Mouse (Mus musculus): ENCODE results near the gene H2-M10.4. TPM values are rescaled to one million over a fixed set of nuclear protein-coding genes. Genes with fewer than 3 reads are reported as not detected.
"Not testable (repeated sequence)": the region's sequence is repeated elsewhere in the genome, so short reads cannot be mapped to it uniquely, and the experiment has no call there.

The H2-M10.4 gene
- total RNA-seq (2022) = not detected

- DNase-seq (ENCODE audit: low spot score in 2 of 2) = no peak
Observed at GRCm38 (mm10) chr17:36462234-36462633, at the start of gene H2-M10.4. Gene H2-M10.4 (minus strand): TSS chr17:36462334.

- no peak for DNase-seq (ENCODE audit: low spot score in 2 of 2)
Observed at GRCm38 (mm10) chr17:36503910-36504309, 41.8 kb upstream of the H2-M10.4 start.

- no peak for DNase-seq (ENCODE audit: low spot score in 2 of 2)
Observed at GRCm38 (mm10) chr17:36500435-36500834, 38.3 kb upstream of the H2-M10.4 start.

- not testable (repeated sequence) for DNase-seq (ENCODE audit: low spot score in 2 of 2)
Observed at GRCm38 (mm10) chr17:36488181-36488580, 26.0 kb upstream of the H2-M10.4 start.

GRCm38 (mm10) chr17:36486687-36487230 is 24.6 kb upstream of the H2-M10.4 start:
- DNase-seq (ENCODE audit: low spot score in 2 of 2) = no peak

GRCm38 (mm10) chr17:36483865-36484264 is 21.7 kb upstream of the H2-M10.4 start:
- DNase-seq (ENCODE audit: low spot score in 2 of 2) = no peak

- no peak for DNase-seq (ENCODE audit: low spot score in 2 of 2)
Observed at GRCm38 (mm10) chr17:36456260-36456659, 5.9 kb downstream of the H2-M10.4 start.

GRCm38 (mm10) chr17:36431411-36431810 is 30.7 kb downstream of the H2-M10.4 start:
- no peak for DNase-seq (ENCODE audit: low spot score in 2 of 2)

- no peak for DNase-seq (ENCODE audit: low spot score in 2 of 2)
Observed at GRCm38 (mm10) chr17:36418091-36418754, 43.9 kb downstream of the H2-M10.4 start.

- no peak for DNase-seq (ENCODE audit: low spot score in 2 of 2)
Observed at GRCm38 (mm10) chr17:36417416-36417815, 44.7 kb downstream of the H2-M10.4 start.

- no peak for DNase-seq (ENCODE audit: low spot score in 2 of 2)
Observed at GRCm38 (mm10) chr17:36415407-36415806, 46.7 kb downstream of the H2-M10.4 start.

- no peak for DNase-seq (ENCODE audit: low spot score in 2 of 2)
Observed at GRCm38 (mm10) chr17:36414361-36414760, 47.8 kb downstream of the H2-M10.4 start.

Other genes starting within 250 kb of the H2-M10.4 start
- gene Rpp21, start 204.3 kb downstream of the H2-M10.4 start, total RNA-seq (2022) = 10 to 100 TPM; 31.1 to 42.0 (median 33.5) TPM
- 1 to 10 TPM; 5.5 to 9.7 (median 7.5) TPM for gene Trim39, start 190.1 kb downstream of the H2-M10.4 start, total RNA-seq (2022)
- not detected for gene H2-M10.2, start 175.8 kb downstream of the H2-M10.4 start, total RNA-seq (2022)
- not detected for gene H2-M10.1, start 136.2 kb downstream of the H2-M10.4 start, total RNA-seq (2022)
- not detected for gene H2-M10.3, start 93.9 kb downstream of the H2-M10.4 start, total RNA-seq (2022)
- gene H2-M11, start 84.7 kb upstream of the H2-M10.4 start, total RNA-seq (2022) = not detected
- not detected for gene H2-M9, start 180.3 kb upstream of the H2-M10.4 start, total RNA-seq (2022)
- not detected for gene H2-M1, start 209.9 kb upstream of the H2-M10.4 start, total RNA-seq (2022)